Mouse (Mus musculus): Measurements from ENCODE around the gene Tnfrsf18. TPM values are rescaled to one million over a fixed set of nuclear protein-coding genes. Genes with fewer than 3 reads are reported as not detected.

Tnfrsf18 gene
- polyA plus RNA-seq, 1 experiment from 2014 or later, result 2.4 TPM

GRCm38 (mm10) chr4:156059713-156060112, 33.7 kb downstream of the Tnfrsf18 start:
- Histone ChIP-seq H3K4me2 (peak overlapping the region; percentile 50), H3K36me3 (no peaks in the 10 kb centered on the region), H3K27me3 (no peaks in the 10 kb centered on the region), H3K9me3 (replicated peaks) (no peaks in the 10 kb centered on the region), H3K27ac (peak overlapping the region; percentile 93), H3K4me1 (peaks cover 32% of the 10 kb centered on the region), H3K4me3 (replicated peaks) (peak overlapping the region; percentile 37), H3K9ac (peak overlapping the region; percentile 50)
- peak; percentile 96 for ATAC-seq (replicated peaks; ENCODE audit: low FRiP score)
- WGBS, result 16% methylated on average over 10 of the region's 10 CpGs

- Histone ChIP-seq H3K27me3 (no peaks in the 10 kb centered on the region), H3K36me3 (no peaks in the 10 kb centered on the region), H3K4me1 (peaks cover 27% of the 10 kb centered on the region), H3K4me3 (replicated peaks) (no peak overlapping the region), H3K27ac (peak overlapping the region; percentile 68), H3K9me3 (replicated peaks) (no peaks in the 10 kb centered on the region), H3K9ac (0 out of 2 replicates have a peak overlapping the region, but pooled peaks have one; percentile 11), H3K4me2 (no peak overlapping the region)
- no peak for ATAC-seq (replicated peaks; ENCODE audit: low FRiP score)
- 17% methylated on average over 4 of the region's 4 CpGs for WGBS
These were observed 38.0 kb downstream of the Tnfrsf18 start for GRCm38 (mm10) chr4:156063861-156064509.

GRCm38 (mm10) chr4:156064510-156064897, 38.5 kb downstream of the Tnfrsf18 start:
- Histone ChIP-seq H3K36me3 (no peaks in the 10 kb centered on the region), H3K27me3 (no peaks in the 10 kb centered on the region), H3K9ac (no peak overlapping the region), H3K27ac (peak overlapping the region; percentile 68), H3K4me2 (no peak overlapping the region), H3K4me1 (peaks cover 27% of the 10 kb centered on the region), H3K4me3 (replicated peaks) (no peak overlapping the region), H3K9me3 (replicated peaks) (no peaks in the 10 kb centered on the region)
- WGBS, result 78% methylated on average over 9 of the region's 9 CpGs
- ATAC-seq (replicated peaks; ENCODE audit: low FRiP score), result no peak

DNA sequence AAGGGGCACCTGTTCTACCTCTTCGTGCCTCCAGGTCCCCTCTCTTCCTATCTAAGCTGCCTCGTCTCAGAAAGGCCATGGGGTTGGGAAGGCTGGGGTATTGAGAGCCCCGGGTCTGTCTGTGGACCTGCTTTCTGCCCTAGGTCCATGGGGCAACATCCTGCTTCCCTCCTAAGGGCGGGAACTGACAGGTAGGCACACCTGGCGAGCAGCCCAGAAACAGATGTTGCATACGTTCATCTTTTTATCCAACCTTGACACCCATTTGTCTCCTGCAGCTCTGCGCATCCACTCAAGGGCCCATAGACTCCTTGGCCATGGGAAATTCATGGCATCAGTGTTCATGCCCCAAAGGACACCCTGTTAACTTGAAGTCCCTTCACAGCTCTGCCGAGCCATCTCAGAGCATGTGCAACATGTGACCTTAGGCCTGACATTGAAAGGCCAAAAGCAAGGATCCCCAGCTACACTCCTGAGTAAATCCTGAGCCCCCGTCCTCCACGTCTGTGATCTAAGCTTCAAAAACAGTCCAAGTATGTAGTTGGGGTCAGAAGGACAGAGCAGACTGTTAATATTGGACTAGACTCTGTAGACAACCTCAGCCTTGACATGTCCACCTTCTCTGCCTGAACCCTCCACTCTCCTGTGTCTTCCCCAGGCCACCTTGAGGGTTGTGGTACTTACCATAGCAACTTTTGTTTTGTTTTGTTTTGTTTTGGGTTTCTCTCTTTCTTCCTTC, 39.4 kb downstream of the Tnfrsf18 start:
- H3K4me1 ChIP-seq, result peaks cover 29% of the 10 kb centered on the region
- 81% methylated on average over 10 of the region's 10 CpGs for WGBS
- H3K9ac ChIP-seq, result no peak overlapping the region
- no peaks in the 10 kb centered on the region for H3K27me3 ChIP-seq
- H3K9me3 ChIP-seq (replicated peaks), result no peaks in the 10 kb centered on the region
- H3K4me2 ChIP-seq, result no peak overlapping the region
- H3K27ac ChIP-seq, result 0 out of 2 replicates have a peak overlapping the region, but pooled peaks have one; percentile 9
- no peaks in the 10 kb centered on the region for H3K36me3 ChIP-seq
- H3K4me3 ChIP-seq (replicated peaks), result no peak overlapping the region
- no peak for ATAC-seq (replicated peaks; ENCODE audit: low FRiP score)

GRCm38 (mm10) chr4:156067256-156067949, 41.4 kb downstream of the Tnfrsf18 start:
- H3K9ac ChIP-seq, result no peak overlapping the region
- H3K4me2 ChIP-seq, result no peak overlapping the region
- H3K36me3 ChIP-seq, result no peaks in the 10 kb centered on the region
- no peak for ATAC-seq (replicated peaks; ENCODE audit: low FRiP score)
- H3K27me3 ChIP-seq, result no peaks in the 10 kb centered on the region
- no peaks in the 10 kb centered on the region for H3K9me3 ChIP-seq (replicated peaks)
- 60% methylated on average over 5 of the region's 5 CpGs for WGBS
- no peak overlapping the region for H3K27ac ChIP-seq
- H3K4me1 ChIP-seq, result peaks cover 32% of the 10 kb centered on the region
- H3K4me3 ChIP-seq (replicated peaks), result no peak overlapping the region

DNA sequence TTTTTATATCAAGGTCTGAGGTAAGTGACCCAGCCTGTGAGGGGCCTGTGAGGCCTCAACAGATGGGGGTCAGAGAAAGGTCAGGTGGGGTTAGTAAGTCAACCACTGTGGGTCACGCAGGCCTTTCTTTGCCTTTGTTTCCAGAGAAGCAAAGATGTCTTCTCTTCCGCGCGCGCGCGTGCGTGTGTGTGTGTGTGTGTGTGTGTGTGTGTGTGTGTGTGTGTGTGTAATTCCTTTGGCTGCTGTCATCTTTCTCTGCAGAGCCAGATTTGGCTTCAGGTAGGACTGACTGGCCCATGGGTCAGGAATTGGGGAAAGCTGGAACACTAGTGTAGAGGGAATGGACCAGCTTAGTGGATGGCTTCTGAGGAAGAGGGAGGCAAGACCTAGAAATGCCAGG, 43.7 kb downstream of the Tnfrsf18 start:
- no peak overlapping the region for H3K4me2 ChIP-seq
- H3K4me3 ChIP-seq (replicated peaks), result no peak overlapping the region
- 94% methylated on average over 5 of the region's 8 CpGs for WGBS
- ATAC-seq (replicated peaks; ENCODE audit: low FRiP score), result no peak
- no peak overlapping the region for H3K27ac ChIP-seq
- no peaks in the 10 kb centered on the region for H3K27me3 ChIP-seq
- H3K36me3 ChIP-seq, result no peaks in the 10 kb centered on the region
- H3K9ac ChIP-seq, result no peak overlapping the region
- no peaks in the 10 kb centered on the region for H3K9me3 ChIP-seq (replicated peaks)
- peaks cover 23% of the 10 kb centered on the region for H3K4me1 ChIP-seq

DNA sequence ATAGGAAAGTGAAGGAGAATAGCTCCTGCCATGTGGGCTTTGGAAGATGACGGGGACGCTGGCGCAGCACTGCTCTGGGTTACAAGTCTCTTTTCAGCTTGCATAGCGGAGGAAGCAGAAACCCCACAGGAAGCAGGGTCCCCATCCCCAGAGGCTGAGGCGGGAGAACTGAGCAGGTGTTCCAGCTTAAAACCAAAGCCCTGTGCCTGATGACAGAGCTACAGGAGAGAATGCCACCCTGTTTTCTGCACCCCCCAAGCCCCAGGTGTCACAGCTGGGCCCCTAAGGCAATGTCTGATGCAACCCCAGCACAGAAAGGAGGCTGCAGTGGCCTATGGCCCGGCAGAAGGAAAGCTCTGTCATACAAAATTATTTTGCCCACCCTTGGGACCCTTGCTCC, 44.3 kb downstream of the Tnfrsf18 start:
- ATAC-seq (replicated peaks; ENCODE audit: low FRiP score), result 0 out of 2 replicates have a peak, but pooled peaks have one; percentile 15

GRCm38 (mm10) chr4:156070716-156071115, 44.8 kb downstream of the Tnfrsf18 start:
- Histone ChIP-seq H3K4me1 (peaks cover 23% of the 10 kb centered on the region), H3K27ac (no peak overlapping the region), H3K27me3 (no peaks in the 10 kb centered on the region), H3K9me3 (replicated peaks) (no peaks in the 10 kb centered on the region), H3K9ac (no peak overlapping the region), H3K36me3 (no peaks in the 10 kb centered on the region), H3K4me2 (no peak overlapping the region), H3K4me3 (replicated peaks) (no peak overlapping the region)
- 59% methylated on average over 2 of the region's 2 CpGs for WGBS
- 0 out of 2 replicates have a peak, but pooled peaks have one; percentile 25 for ATAC-seq (replicated peaks; ENCODE audit: low FRiP score)

More for the DNA sequence above, 44.3 kb downstream of the Tnfrsf18 start:
- Histone ChIP-seq H3K36me3 (no peaks in the 10 kb centered on the region), H3K27ac (no peak overlapping the region), H3K4me1 (peaks cover 23% of the 10 kb centered on the region), H3K4me3 (replicated peaks) (no peak overlapping the region), H3K9ac (no peak overlapping the region), H3K4me2 (no peak overlapping the region), H3K27me3 (no peaks in the 10 kb centered on the region), H3K9me3 (replicated peaks) (no peaks in the 10 kb centered on the region)
- 58% methylated on average over 6 of the region's 6 CpGs for WGBS

DNA sequence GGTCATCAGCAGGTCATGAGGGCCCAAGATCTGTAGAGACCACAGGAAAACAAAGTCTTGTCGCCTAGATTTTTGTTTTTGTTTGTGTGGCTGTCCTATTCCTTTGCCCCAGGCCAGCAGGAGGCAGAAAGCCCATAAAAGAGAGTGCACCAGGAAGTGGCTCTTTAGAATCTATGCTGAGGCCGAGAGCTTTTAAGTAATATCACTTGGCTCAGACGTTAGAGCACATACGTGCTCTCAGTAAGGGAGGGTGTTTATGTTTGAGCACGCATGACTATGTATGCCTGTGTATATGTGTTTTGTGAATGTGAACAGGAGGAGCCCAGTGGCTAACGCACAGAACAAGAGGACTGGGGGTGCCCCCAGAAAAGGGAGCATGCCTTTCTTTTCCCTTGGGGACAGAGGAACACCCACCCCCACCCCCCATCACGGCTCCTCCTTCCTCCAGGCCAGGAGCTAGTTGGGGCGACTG, 51.0 kb downstream of the Tnfrsf18 start:
- 10% methylated on average over 8 of the region's 8 CpGs for WGBS
- Histone ChIP-seq H3K36me3 (no peaks in the 10 kb centered on the region), H3K4me3 (replicated peaks) (peak overlapping the region; percentile 51), H3K4me1 (peaks cover 35% of the 10 kb centered on the region), H3K4me2 (peak overlapping the region; percentile 94), H3K27ac (peak overlapping the region; percentile 90), H3K9ac (peak overlapping the region; percentile 52; the same call in 1 of the 2 replicates), H3K27me3 (peaks cover 8% of the 10 kb centered on the region; the same call in 1 of the 2 replicates), H3K9me3 (replicated peaks) (no peaks in the 10 kb centered on the region)
- ATAC-seq (replicated peaks; ENCODE audit: low FRiP score), result peak; percentile 44; the same call in 1 of the 2 replicates

DNA sequence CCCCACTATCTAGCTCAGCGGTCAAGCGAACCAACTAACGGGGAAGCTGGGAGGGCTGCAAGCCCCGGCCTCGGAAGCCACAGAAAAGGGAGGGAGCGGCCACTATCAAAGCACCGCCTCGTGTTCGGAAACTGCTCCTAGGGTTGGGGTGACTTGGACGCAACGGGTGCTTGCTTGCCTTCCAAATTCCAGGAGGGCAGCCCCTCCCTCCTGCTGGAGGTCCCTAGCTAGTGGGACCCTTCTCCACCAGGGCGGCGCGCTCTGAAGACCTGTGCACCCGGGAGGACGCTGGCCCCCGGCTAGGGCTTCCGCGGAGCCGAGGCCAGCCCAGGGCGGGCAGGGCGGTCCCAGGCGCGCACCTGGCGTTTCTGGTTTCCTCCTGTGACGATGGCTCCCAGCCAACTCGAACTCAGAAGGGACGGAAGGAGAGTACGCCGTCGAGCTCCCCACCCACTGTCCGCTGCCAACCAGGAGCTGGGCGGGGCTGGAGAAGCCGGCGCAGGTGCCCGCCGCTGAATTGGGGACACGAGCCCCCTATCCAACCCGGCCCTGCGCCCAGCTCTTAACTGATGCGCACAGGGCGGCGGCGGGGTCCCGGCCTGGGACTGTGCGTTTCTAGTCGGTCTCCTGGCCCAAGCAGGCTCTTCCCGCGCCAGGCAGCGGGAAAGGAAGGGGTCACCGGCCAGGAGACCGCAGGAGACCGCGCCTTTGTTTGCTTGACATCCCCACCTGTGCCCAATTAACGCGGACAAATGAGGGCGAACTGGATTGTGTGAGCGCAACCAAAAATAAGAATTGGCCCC, 51.7 kb downstream of the Tnfrsf18 start:
- peak overlapping the region; percentile 51 for H3K4me3 ChIP-seq (replicated peaks)
- WGBS, result under 1% methylated on average over 57 of the region's 58 CpGs
- ATAC-seq (replicated peaks; ENCODE audit: low FRiP score), result peak; percentile 84

More for the DNA sequence above, 51.7 kb downstream of the Tnfrsf18 start:
- Histone ChIP-seq H3K27ac (peak overlapping the region; percentile 90), H3K36me3 (no peaks in the 10 kb centered on the region), H3K4me2 (peak overlapping the region; percentile 94), H3K4me1 (peaks cover 42% of the 10 kb centered on the region), H3K9me3 (replicated peaks) (no peaks in the 10 kb centered on the region), H3K9ac (peak overlapping the region; percentile 52), H3K27me3 (peaks cover 8% of the 10 kb centered on the region; the same call in 1 of the 2 replicates)

Data from kidney, embryonic 15.5 days (tissue).